Mouse (Mus musculus): ENCODE results near the gene Zfp575. TPM values are rescaled to one million over a fixed set of nuclear protein-coding genes. Genes with fewer than 3 reads are reported as not detected.

Gene Zfp575
- 1.9 and 3.4 TPM in 2 replicates for polyA plus RNA-seq (2012; rRNA removed)

GRCm38 (mm10) chr7:24587330-24588105 lies at the start of gene Zfp575, which contains the start of gene Ethe1:
Zfp575 (minus strand) TSS chr7:24587641.
Ethe1 (plus strand) TSS chr7:24587543.

DNA sequence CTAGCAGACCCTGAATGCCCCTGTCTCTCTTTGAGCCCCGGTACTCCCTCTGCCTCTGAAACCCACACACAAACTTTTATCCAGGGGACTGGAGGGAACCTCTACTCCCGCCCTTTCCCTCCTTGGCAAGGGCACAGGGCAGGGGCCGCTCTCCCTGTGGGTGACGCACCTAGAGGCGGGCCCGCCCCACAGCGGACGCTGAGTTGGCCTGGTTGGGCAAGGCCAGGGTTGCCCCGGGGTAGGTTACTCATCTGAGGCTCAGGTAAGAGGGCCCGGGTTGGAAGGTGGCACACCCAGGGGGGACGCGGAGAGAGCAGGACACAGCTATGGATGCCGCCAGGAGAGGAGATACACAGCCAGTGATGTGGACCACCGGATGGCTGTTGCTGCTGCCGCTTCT lies 48.8 kb upstream of the Zfp575 start, which contains the start of gene Lypd3:
Lypd3 (plus strand) TSS at position 287 of the 400 bp plus-strand sequence.

GRCm38 (mm10) chr7:24610144-24610878 lies 22.9 kb upstream of the Zfp575 start, which contains the start of gene Phldb3:
Phldb3 (plus strand) TSS chr7:24610763.

GRCm38 (mm10) chr7:24546068-24546614 lies 41.3 kb downstream of the Zfp575 start, which contains the start of the genes Pinlyp and Xrcc1:
Pinlyp (minus strand) TSS chr7:24546118.
Xrcc1 (plus strand) TSS chr7:24546289.

Other genes starting within 250 kb of the Zfp575 start
- gene Lypd5, start 238.4 kb downstream of the Zfp575 start, polyA plus RNA-seq (2012; rRNA removed) = 43.9 and 102 TPM in 2 replicates
- 39.3 and 74.6 TPM in 2 replicates for gene Kcnn4, start 217.4 kb downstream of the Zfp575 start, polyA plus RNA-seq (2012; rRNA removed)
- 32.6 and 35.9 TPM in 2 replicates for gene Smg9, start 188.0 kb downstream of the Zfp575 start, polyA plus RNA-seq (2012; rRNA removed)
- 0.03 and 0.04 TPM in 2 replicates for gene Irgc1, start 135.3 kb downstream of the Zfp575 start, polyA plus RNA-seq (2012; rRNA removed)
- gene Plaur, start 125.2 kb downstream of the Zfp575 start, polyA plus RNA-seq (2012; rRNA removed) = 16.9 and 29.3 TPM in 2 replicates
- 8.2 and 13.7 TPM in 2 replicates for gene Cadm4, start 105.6 kb downstream of the Zfp575 start, polyA plus RNA-seq (2012; rRNA removed)
- 14.6 and 33.0 TPM in 2 replicates for gene Zfp428, start 80.6 kb downstream of the Zfp575 start, polyA plus RNA-seq (2012; rRNA removed)
- not detected in 2 replicates for gene AC161166.1, start 75.2 kb downstream of the Zfp575 start, polyA plus RNA-seq (2012; rRNA removed)
- 8.1 and 9.0 TPM in 2 replicates for gene Irgq, start 57.0 kb downstream of the Zfp575 start, polyA plus RNA-seq (2012; rRNA removed)
- 37.2 and 46.2 TPM in 2 replicates for gene Pinlyp, start 41.5 kb downstream of the Zfp575 start, polyA plus RNA-seq (2012; rRNA removed)
- gene Xrcc1, start 41.4 kb downstream of the Zfp575 start, polyA plus RNA-seq (2012; rRNA removed) = 16.4 and 20.3 TPM in 2 replicates
- 167 and 181 TPM in 2 replicates for gene Ethe1, start 98 bp downstream of the Zfp575 start, polyA plus RNA-seq (2012; rRNA removed)
- 5.6 and 8.8 TPM in 2 replicates for gene Phldb3, start 23.1 kb upstream of the Zfp575 start, polyA plus RNA-seq (2012; rRNA removed)
- 168 and 173 TPM in 2 replicates for gene Lypd3, start 48.9 kb upstream of the Zfp575 start, polyA plus RNA-seq (2012; rRNA removed)
- gene Tex101, start 89.0 kb upstream of the Zfp575 start, polyA plus RNA-seq (2012; rRNA removed) = not detected in 2 replicates
- not detected in 2 replicates for gene BC049730, start 121.6 kb upstream of the Zfp575 start, polyA plus RNA-seq (2012; rRNA removed)
- not detected in 2 replicates for gene Gm4763, start 139.3 kb upstream of the Zfp575 start, polyA plus RNA-seq (2012; rRNA removed)
- 2.9 and 3.4 TPM in 2 replicates for gene Cd177, start 172.7 kb upstream of the Zfp575 start, polyA plus RNA-seq (2012; rRNA removed)
- gene Ceacam10, start 189.6 kb upstream of the Zfp575 start, polyA plus RNA-seq (2012; rRNA removed) = 3.0 and 3.4 TPM in 2 replicates

Measured in stomach, adult 2 months (tissue).